Mouse (Mus musculus): ENCODE results near the gene Pakap. TPM values are rescaled to one million over a fixed set of nuclear protein-coding genes. Genes with fewer than 3 reads are reported as not detected.

Pakap gene
- polyA plus RNA-seq, 1 experiment from 2014 or later: 28.4 TPM

DNA sequence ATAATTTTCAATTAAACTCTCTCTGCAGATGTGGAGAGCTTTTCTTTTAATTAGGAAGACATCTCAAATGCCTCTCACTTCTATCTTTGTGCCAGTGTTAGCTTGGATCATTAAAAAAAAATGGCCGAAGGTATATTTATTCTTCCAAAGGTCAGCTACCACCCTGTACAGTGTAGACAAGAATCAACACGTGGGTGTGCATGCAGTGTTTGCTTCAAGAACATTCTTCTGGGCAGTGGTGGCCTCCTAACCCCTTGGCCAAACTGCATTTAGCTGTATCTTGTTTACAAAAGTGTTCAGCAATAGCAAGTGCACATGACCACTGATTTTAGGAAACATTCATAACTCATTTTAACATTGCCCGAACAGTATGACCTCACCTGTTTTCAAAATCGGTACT is 241.5 kb downstream of the Pakap start:
- DNase-seq (ENCODE audit: low spot score): no peak
- 74% methylated on average over 4 of the region's 4 CpGs for WGBS

DNA sequence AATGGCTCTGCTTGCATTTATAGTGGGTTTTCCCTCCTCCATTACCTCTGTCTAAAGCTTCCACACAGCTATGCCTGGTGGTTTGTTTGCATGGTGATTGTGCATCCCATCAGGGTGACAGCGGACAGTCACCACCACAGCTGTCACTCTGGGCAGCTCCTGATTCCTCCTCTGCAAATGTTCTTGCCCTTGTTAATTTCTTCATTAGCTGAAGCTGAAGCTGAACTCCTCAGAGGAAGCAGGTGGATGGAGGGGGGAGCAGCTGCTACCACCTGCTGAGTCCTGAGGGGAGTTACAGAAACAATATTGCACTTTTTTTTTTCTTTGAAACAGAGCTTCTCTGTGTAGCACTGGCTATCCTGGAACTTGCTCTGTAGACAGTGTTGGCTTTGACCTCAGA is 244.1 kb downstream of the Pakap start:
- no peak overlapping the region for H3K4me2 ChIP-seq (ENCODE audit: low read length)
- WGBS: 96% methylated on average over 1 of the region's 1 CpGs
- DNase-seq (ENCODE audit: low spot score) (no peak), ATAC-seq (replicated peaks; ENCODE audit: low FRiP score, low TSS enrichment, low read depth) (no peak)
- no peaks in the 10 kb centered on the region for H3K36me3 ChIP-seq (ENCODE audit: control insufficient read depth, insufficient read depth, low read length)
- H3K27ac ChIP-seq (ENCODE audit: low read depth): no peak overlapping the region
- no peaks in the 10 kb centered on the region for H3K27me3 ChIP-seq (replicated peaks; ENCODE audit: control insufficient read depth, insufficient read depth, low read length)
- no peak overlapping the region for H3K9ac ChIP-seq (ENCODE audit: low read length)
- peaks cover 10% of the 10 kb centered on the region; the same call in 1 of the 2 replicates for H3K4me1 ChIP-seq (replicated peaks; ENCODE audit: control insufficient read depth, insufficient read depth, low read length)
- no peaks in the 10 kb centered on the region for H3K9me3 ChIP-seq (ENCODE audit: control insufficient read depth, low read length)
- H3K4me3 ChIP-seq (ENCODE audit: low read depth, low read length): no peak overlapping the region

More for the DNA sequence above, 241.5 kb downstream of the Pakap start:
- Histone ChIP-seq H3K4me1 (replicated peaks; ENCODE audit: control insufficient read depth, insufficient read depth, low read length) (peaks cover 10% of the 10 kb centered on the region; the same call in 1 of the 2 replicates), H3K4me2 (ENCODE audit: low read length) (no peak overlapping the region), H3K4me3 (ENCODE audit: low read depth, low read length) (no peak overlapping the region), H3K27ac (ENCODE audit: low read depth) (no peak overlapping the region), H3K9ac (ENCODE audit: low read length) (no peak overlapping the region), H3K9me3 (ENCODE audit: control insufficient read depth, low read length) (no peaks in the 10 kb centered on the region), H3K27me3 (replicated peaks; ENCODE audit: control insufficient read depth, insufficient read depth, low read length) (no peaks in the 10 kb centered on the region), H3K36me3 (ENCODE audit: control insufficient read depth, insufficient read depth, low read length) (no peaks in the 10 kb centered on the region)
- no peak for ATAC-seq (replicated peaks; ENCODE audit: low FRiP score, low TSS enrichment, low read depth)

DNA sequence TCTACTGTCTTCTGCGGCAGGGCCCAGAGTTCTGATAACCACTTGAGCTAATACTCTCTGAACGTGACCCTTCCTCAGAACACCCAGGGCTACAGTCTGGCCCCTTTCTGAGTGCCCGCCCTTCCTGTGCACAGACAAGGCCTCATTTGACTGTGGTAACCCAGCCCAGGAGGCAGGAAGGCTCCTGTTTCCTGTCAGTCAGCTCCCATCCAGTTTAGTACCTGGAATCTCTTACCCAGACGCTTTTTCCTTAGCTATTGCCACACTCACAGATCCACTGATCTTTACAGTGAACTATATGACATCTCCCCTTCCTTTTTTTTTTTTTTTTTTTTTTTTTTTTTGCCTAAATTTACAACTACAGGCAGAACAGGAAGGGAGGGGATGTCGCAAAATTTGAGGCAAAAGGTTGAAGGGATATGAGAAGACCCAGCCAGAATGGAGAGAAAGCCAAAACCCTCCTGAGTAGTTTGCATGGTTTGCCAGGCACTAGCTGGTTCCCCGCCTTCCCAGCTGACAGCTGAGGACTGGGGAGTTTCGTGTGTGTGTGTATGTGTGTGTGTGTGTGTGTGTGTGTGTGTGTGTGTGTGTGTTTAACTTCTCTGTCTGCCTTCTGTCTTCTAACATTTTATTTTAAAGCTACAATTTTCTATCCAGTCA is 245.1 kb downstream of the Pakap start:
- 22% methylated on average over 7 of the region's 7 CpGs for WGBS
- H3K4me3 ChIP-seq (ENCODE audit: low read depth, low read length): no peak overlapping the region
- DNase-seq (ENCODE audit: low spot score) (no peak), ATAC-seq (replicated peaks; ENCODE audit: low FRiP score, low TSS enrichment, low read depth) (0 out of 2 replicates have a peak, but pooled peaks have one; percentile 43)
- no peak overlapping the region for H3K4me2 ChIP-seq (ENCODE audit: low read length)
- no peak overlapping the region for H3K27ac ChIP-seq (ENCODE audit: low read depth)
- H3K36me3 ChIP-seq (ENCODE audit: control insufficient read depth, insufficient read depth, low read length): no peaks in the 10 kb centered on the region
- no peak overlapping the region for H3K9ac ChIP-seq (ENCODE audit: low read length)
- H3K9me3 ChIP-seq (ENCODE audit: control insufficient read depth, low read length): no peaks in the 10 kb centered on the region
- peaks cover 10% of the 10 kb centered on the region; the same call in 1 of the 2 replicates for H3K4me1 ChIP-seq (replicated peaks; ENCODE audit: control insufficient read depth, insufficient read depth, low read length)
- no peaks in the 10 kb centered on the region for H3K27me3 ChIP-seq (replicated peaks; ENCODE audit: control insufficient read depth, insufficient read depth, low read length)

DNA sequence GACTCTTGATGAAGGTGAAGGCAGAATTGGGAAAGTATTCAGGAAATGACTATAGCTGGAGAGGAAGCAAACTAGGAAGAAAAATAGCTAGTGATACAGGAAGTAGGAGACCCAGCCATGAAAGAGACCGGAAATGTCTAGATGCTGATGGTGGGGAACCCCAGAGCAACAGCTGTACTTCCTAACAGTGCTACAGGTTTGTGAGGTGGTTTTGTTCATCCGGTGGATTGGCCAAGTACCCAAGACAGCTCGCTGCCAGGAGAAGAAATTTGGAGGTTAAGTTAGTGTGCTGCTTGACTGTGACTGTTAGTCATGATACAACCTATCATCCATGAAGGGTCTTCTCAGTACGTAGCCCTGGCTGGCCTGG is 245.6 kb downstream of the Pakap start:
- no peaks in the 10 kb centered on the region for H3K36me3 ChIP-seq (ENCODE audit: control insufficient read depth, insufficient read depth, low read length)
- no peak overlapping the region for H3K4me3 ChIP-seq (ENCODE audit: low read depth, low read length)
- no peak overlapping the region for H3K27ac ChIP-seq (ENCODE audit: low read depth)
- no peak overlapping the region for H3K9ac ChIP-seq (ENCODE audit: low read length)
- no peak overlapping the region for H3K4me2 ChIP-seq (ENCODE audit: low read length)
- no peaks in the 10 kb centered on the region for H3K27me3 ChIP-seq (replicated peaks; ENCODE audit: control insufficient read depth, insufficient read depth, low read length)
- DNase-seq (ENCODE audit: low spot score) (no peak), ATAC-seq (replicated peaks; ENCODE audit: low FRiP score, low TSS enrichment, low read depth) (no peak)
- WGBS: 77% methylated on average over 4 of the region's 4 CpGs
- H3K9me3 ChIP-seq (ENCODE audit: control insufficient read depth, low read length): no peaks in the 10 kb centered on the region
- peaks cover 10% of the 10 kb centered on the region; the same call in 1 of the 2 replicates for H3K4me1 ChIP-seq (replicated peaks; ENCODE audit: control insufficient read depth, insufficient read depth, low read length)

DNA sequence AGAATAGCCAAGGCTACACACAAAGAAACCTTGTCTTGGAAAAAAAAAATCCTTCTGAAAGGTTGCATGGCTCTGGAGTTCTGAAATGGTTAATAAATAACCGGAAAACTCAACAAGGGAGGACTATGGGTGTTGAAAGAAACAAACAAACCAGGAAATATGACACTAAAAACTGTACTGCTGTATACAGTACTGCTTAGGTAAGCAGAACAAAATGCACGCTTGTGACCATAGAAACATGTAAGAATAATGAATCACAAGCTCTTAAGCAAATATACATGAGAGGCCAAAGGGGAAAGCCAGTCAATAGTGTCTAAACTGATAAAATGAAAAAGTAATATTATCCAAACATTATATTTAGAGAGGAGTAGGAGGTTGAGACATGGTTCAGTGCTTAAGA is 247.4 kb downstream of the Pakap start:
- H3K27me3 ChIP-seq (replicated peaks; ENCODE audit: control insufficient read depth, insufficient read depth, low read length): no peaks in the 10 kb centered on the region
- no peak overlapping the region for H3K9ac ChIP-seq (ENCODE audit: low read length)
- ATAC-seq (replicated peaks; ENCODE audit: low FRiP score, low TSS enrichment, low read depth): no peak
- no peak overlapping the region for H3K4me3 ChIP-seq (ENCODE audit: low read depth, low read length)
- no peaks in the 10 kb centered on the region for H3K36me3 ChIP-seq (ENCODE audit: control insufficient read depth, insufficient read depth, low read length)
- peaks cover 10% of the 10 kb centered on the region; the same call in 1 of the 2 replicates for H3K4me1 ChIP-seq (replicated peaks; ENCODE audit: control insufficient read depth, insufficient read depth, low read length)
- no peak overlapping the region for H3K4me2 ChIP-seq (ENCODE audit: low read length)
- WGBS: 76% methylated on average over 2 of the region's 2 CpGs
- H3K9me3 ChIP-seq (ENCODE audit: control insufficient read depth, low read length): no peaks in the 10 kb centered on the region
- no peak overlapping the region for H3K27ac ChIP-seq (ENCODE audit: low read depth)
- DNase-seq (ENCODE audit: low spot score): no peak

DNA sequence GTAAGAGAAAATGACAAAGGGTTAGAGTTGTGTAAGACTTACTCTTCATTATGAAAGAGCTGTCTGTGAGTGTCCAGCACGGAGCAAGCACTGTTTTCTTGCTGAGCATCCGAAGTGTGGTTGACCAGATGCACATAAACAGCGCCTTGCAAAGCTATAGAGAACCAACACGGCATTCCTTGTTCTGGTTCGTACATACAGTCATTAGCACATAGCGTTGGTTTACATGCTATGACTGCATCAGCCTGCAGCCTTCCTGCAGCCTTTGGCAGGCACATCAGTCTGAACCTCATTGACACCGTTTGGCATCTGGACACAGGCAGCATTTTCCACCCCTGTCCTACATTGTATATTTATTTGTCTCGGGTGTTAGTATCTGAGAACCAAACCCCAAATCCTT is 248.2 kb downstream of the Pakap start:
- ATAC-seq (replicated peaks; ENCODE audit: low FRiP score, low TSS enrichment, low read depth): no peak

DNA sequence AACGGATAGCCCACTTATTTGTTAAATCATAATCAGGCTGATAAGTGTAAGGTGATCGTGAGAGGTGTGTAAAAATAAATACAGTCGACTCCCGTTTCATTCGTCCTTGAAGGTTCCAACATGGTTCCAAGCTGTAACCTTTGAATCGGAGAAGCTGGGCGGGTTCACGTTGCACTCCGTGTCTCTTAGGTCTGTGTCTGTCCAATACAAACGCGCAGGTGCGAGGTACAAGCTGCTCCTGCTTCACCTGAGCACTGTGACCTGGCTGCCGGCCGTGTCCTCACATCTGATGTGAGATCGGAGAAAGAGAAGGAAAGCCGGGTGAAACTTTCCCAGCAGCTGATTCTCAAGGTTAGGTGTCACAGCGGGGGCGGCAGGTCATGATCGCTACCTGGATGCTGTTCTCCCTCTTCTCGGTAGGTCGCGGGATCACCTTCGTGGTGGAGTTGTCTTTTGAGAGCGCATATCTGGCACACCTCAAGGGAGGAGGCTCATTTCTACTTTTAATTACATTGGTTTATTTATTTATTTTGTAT is 252.9 kb downstream of the Pakap start:
- no peaks in the 10 kb centered on the region for H3K27me3 ChIP-seq (replicated peaks; ENCODE audit: control insufficient read depth, insufficient read depth, low read length)
- WGBS: 81% methylated on average over 24 of the region's 24 CpGs
- H3K4me2 ChIP-seq (ENCODE audit: low read length): no peak overlapping the region
- no peaks in the 10 kb centered on the region for H3K9me3 ChIP-seq (ENCODE audit: control insufficient read depth, low read length)
- H3K27ac ChIP-seq (ENCODE audit: low read depth): no peak overlapping the region
- H3K9ac ChIP-seq (ENCODE audit: low read length): no peak overlapping the region
- peaks cover 16% of the 10 kb centered on the region for H3K4me1 ChIP-seq (replicated peaks; ENCODE audit: control insufficient read depth, insufficient read depth, low read length)
- ATAC-seq (replicated peaks; ENCODE audit: low FRiP score, low TSS enrichment, low read depth) (no peak), DNase-seq (ENCODE audit: low spot score) (no peak)
- no peaks in the 10 kb centered on the region for H3K36me3 ChIP-seq (ENCODE audit: control insufficient read depth, insufficient read depth, low read length)
- H3K4me3 ChIP-seq (ENCODE audit: low read depth, low read length): no peak overlapping the region

More for the DNA sequence above, 248.2 kb downstream of the Pakap start:
- H3K27ac ChIP-seq (ENCODE audit: low read depth): no peak overlapping the region
- H3K9me3 ChIP-seq (ENCODE audit: control insufficient read depth, low read length): no peaks in the 10 kb centered on the region
- WGBS: 85% methylated on average over 8 of the region's 8 CpGs
- H3K4me3 ChIP-seq (ENCODE audit: low read depth, low read length): no peak overlapping the region
- no peaks in the 10 kb centered on the region for H3K27me3 ChIP-seq (replicated peaks; ENCODE audit: control insufficient read depth, insufficient read depth, low read length)
- no peak for DNase-seq (ENCODE audit: low spot score)
- no peaks in the 10 kb centered on the region for H3K36me3 ChIP-seq (ENCODE audit: control insufficient read depth, insufficient read depth, low read length)
- no peak overlapping the region for H3K9ac ChIP-seq (ENCODE audit: low read length)
- H3K4me2 ChIP-seq (ENCODE audit: low read length): no peak overlapping the region
- peaks cover 10% of the 10 kb centered on the region; the same call in 1 of the 2 replicates for H3K4me1 ChIP-seq (replicated peaks; ENCODE audit: control insufficient read depth, insufficient read depth, low read length)

DNA sequence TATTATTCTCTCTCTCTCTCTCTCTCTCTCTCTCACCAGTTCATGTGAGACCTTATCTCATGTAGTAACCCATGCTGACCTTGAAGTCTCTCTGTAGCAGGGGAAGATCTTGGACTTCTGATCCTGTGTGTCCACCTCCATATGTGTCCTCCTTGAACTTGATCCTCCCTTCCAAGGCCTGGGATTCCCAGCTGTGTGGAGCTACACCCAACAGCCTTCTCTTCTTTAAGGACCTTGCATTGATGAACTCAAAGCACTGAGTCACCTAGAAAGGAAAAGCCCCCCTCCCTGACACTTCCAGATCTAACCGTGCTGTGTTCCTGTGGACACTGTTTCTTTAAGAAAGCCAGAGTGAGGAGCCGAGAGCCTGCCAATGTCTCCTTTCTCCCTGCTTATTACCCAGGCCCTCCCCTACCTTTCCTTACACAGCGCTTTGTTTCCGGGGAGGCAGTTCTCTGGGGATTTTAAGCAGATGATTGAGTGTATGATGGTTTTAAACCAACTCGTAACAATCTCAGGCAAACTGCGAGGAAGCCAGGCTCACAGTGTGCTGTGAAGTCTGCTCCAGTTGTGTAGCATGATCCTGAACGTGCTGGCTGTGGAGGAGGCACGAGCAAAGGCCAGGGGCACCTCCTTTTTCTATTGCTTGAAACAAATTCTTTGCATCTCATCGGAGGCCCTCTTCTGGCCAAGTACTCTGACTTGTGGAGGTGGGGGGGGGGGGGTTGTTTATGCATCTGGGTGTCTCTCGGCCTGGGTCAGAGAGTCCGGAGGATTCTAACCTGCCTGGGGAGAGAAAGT is 253.8 kb downstream of the Pakap start:
- no peaks in the 10 kb centered on the region for H3K9me3 ChIP-seq (ENCODE audit: control insufficient read depth, low read length)
- 0 out of 2 replicates have a peak overlapping the region, but pooled peaks have one; percentile 14 for H3K9ac ChIP-seq (ENCODE audit: low read length)
- H3K4me2 ChIP-seq (ENCODE audit: low read length): peak overlapping the region; percentile 5; the same call in 1 of the 2 replicates
- WGBS: 12% methylated on average over 11 of the region's 11 CpGs
- peak; percentile 65 for DNase-seq (ENCODE audit: low spot score)
- peak; percentile 47 for ATAC-seq (replicated peaks; ENCODE audit: low FRiP score, low TSS enrichment, low read depth)
- peak overlapping the region; percentile 35; the same call in 1 of the 2 replicates for H3K27ac ChIP-seq (ENCODE audit: low read depth)
- H3K4me3 ChIP-seq (ENCODE audit: low read depth, low read length): no peak overlapping the region
- no peaks in the 10 kb centered on the region for H3K27me3 ChIP-seq (replicated peaks; ENCODE audit: control insufficient read depth, insufficient read depth, low read length)
- no peaks in the 10 kb centered on the region for H3K36me3 ChIP-seq (ENCODE audit: control insufficient read depth, insufficient read depth, low read length)
- H3K4me1 ChIP-seq (replicated peaks; ENCODE audit: control insufficient read depth, insufficient read depth, low read length): peaks cover 16% of the 10 kb centered on the region
